Mouse (Mus musculus) CH12.LX (cell line): ENCODE measurements around the gene Fam184a. TPM values are rescaled to one million over a fixed set of nuclear protein-coding genes. Genes with fewer than 3 reads are reported as not detected.

Experiments used
- DNase-seq: peaks from one replicate; pipeline ENCODE4 v3.0.0-alpha.2; 2013; ENCODE audit errors: extremely low read depth
- H3K27ac ChIP-seq: 2 replicates; pipeline ENCODE4 v1.5.1; 2012; ENCODE audit warnings: low read depth, mild to moderate bottlenecking, control low read depth, moderate library complexity; ENCODE audit not compliant: insufficient read depth
- H3K27me3 ChIP-seq: replicated peaks from 2 replicates; pipeline ENCODE3; 2012; ENCODE audit warnings: inconsistent platforms
- H3K36me3 ChIP-seq, 2 experiments: replicated peaks in 1 of 2; 2 replicates each; pipeline versions ENCODE3 to v1.6.1; 2012; ENCODE audit warnings: inconsistent platforms in 1 of 2, low read length in 1 of 2, mild to moderate bottlenecking in 1 of 2, mixed read lengths in 1 of 2, moderate library complexity in 1 of 2; ENCODE audit not compliant: control insufficient read depth in 1 of 2, insufficient read depth in 1 of 2
- H3K4me1 ChIP-seq, 2 experiments: 2 replicates each; pipeline ENCODE4 v1.6.1; 2012; ENCODE audit warnings: inconsistent platforms in 1 of 2, moderate library complexity in 1 of 2; ENCODE audit not compliant: insufficient read depth in 2 of 2, control insufficient read depth in 1 of 2
- H3K4me2 ChIP-seq: 2 replicates; pipeline ENCODE4 v1.6.1; 2012; ENCODE audit warnings: low read depth, mild to moderate bottlenecking, control low read depth; ENCODE audit not compliant: poor library complexity, insufficient read depth, severe bottlenecking
- H3K4me3 ChIP-seq, 3 experiments: fragments of 150-350 bp in 1 of 3; sonication (generic) in 1 of 3; replicated peaks in 1 of 3; 2 replicates each; pipeline versions ENCODE3 to v1.5.1; 2011 to 2012; ENCODE audit warnings: low read depth in 2 of 3, low read length in 2 of 3, mild to moderate bottlenecking in 2 of 3, moderate library complexity in 2 of 3, control low read depth in 1 of 3, improper control_type of control experiment in 1 of 3, inconsistent platforms in 1 of 3, mixed read lengths in 1 of 3; ENCODE audit not compliant: poor library complexity in 1 of 3
- H3K79me2 ChIP-seq: replicated peaks from 2 replicates; pipeline ENCODE4 v1.6.1; 2012; ENCODE audit warnings: mild to moderate bottlenecking, moderate library complexity; ENCODE audit not compliant: control insufficient read depth, poor library complexity, insufficient read depth, severe bottlenecking; ENCODE audit errors: extremely low read depth
- H3K9ac ChIP-seq: 2 replicates; pipeline ENCODE4 v1.6.1; 2012; ENCODE audit warnings: low read depth, mild to moderate bottlenecking, control low read depth, moderate library complexity; ENCODE audit not compliant: insufficient read depth
- H3K9me3 ChIP-seq: replicated peaks from 2 replicates; pipeline ENCODE3; 2012; ENCODE audit warnings: low read length, inconsistent platforms, mixed read lengths
- BHLHE40 ChIP-seq: IDR thresholded peaks from 2 replicates; pipeline ENCODE4 v1.6.1; 2011; ENCODE audit warnings: mild to moderate bottlenecking, low read depth, low read length, improper control_type of control experiment
- ETS1 ChIP-seq: conservative IDR thresholded peaks from 2 replicates; pipeline ENCODE4 v1.6.1; 2012; ENCODE audit warnings: low read depth, mild to moderate bottlenecking, inconsistent platforms, low read length, improper control_type of control experiment, moderate library complexity
- GABPA ChIP-seq: IDR thresholded peaks from 2 replicates; pipeline ENCODE4 v1.6.1; 2012; ENCODE audit warnings: low read depth, low read length, improper control_type of control experiment, inconsistent platforms; ENCODE audit not compliant: insufficient replicate concordance
- HCFC1 ChIP-seq: IDR thresholded peaks from 2 replicates; pipeline ENCODE4 v1.6.1; 2012; ENCODE audit warnings: low read depth, mild to moderate bottlenecking, inconsistent platforms, low read length, improper control_type of control experiment
- JUN ChIP-seq: IDR thresholded peaks from 2 replicates; pipeline ENCODE4 v1.6.1; 2011; ENCODE audit warnings: low read depth, mild to moderate bottlenecking, low read length, improper control_type of control experiment, moderate library complexity; ENCODE audit not compliant: insufficient read depth
- MAFK ChIP-seq: IDR thresholded peaks from 2 replicates; pipeline ENCODE4 v1.6.1; 2011; ENCODE audit warnings: low read length, improper control_type of control experiment; ENCODE audit not compliant: insufficient replicate concordance
- MAX ChIP-seq: IDR thresholded peaks from 2 replicates; pipeline ENCODE4 v1.6.1; 2011; ENCODE audit warnings: low read length, improper control_type of control experiment
- MAZ ChIP-seq: IDR thresholded peaks from 2 replicates; pipeline ENCODE4 v1.6.1; 2012; ENCODE audit warnings: low read depth, mild to moderate bottlenecking, inconsistent platforms, low read length, improper control_type of control experiment, moderate library complexity
- MEF2A ChIP-seq: IDR thresholded peaks from 2 replicates; pipeline ENCODE4 v1.6.1; 2014; ENCODE audit warnings: low read depth, mild to moderate bottlenecking, inconsistent platforms, low read length, improper control_type of control experiment, borderline replicate concordance
- PAX5 ChIP-seq: IDR thresholded peaks from 2 replicates; pipeline ENCODE4 v1.6.1; 2012; ENCODE audit warnings: low read length, inconsistent platforms, mixed read lengths
- RCOR1 ChIP-seq: conservative IDR thresholded peaks from 2 replicates; pipeline ENCODE4 v1.6.1; 2012; ENCODE audit warnings: low read depth, mild to moderate bottlenecking, inconsistent platforms, low read length, improper control_type of control experiment
- SIN3A ChIP-seq: IDR thresholded peaks from 2 replicates; pipeline ENCODE4 v1.6.1; 2012; ENCODE audit warnings: low read length, improper control_type of control experiment, inconsistent platforms
- TBP ChIP-seq: conservative IDR thresholded peaks from 2 replicates; pipeline ENCODE4 v1.6.1; 2011; ENCODE audit warnings: low read depth, low read length, improper control_type of control experiment
- TCF12 ChIP-seq: IDR thresholded peaks from 2 replicates; pipeline ENCODE4 v1.6.1; 2014; ENCODE audit warnings: low read depth, mild to moderate bottlenecking, inconsistent platforms, low read length, improper control_type of control experiment
- USF2 ChIP-seq: conservative IDR thresholded peaks from 2 replicates; pipeline ENCODE4 v1.6.1; 2011; ENCODE audit warnings: low read depth, low read length, improper control_type of control experiment
- dilution Hi-C: fragments of 300-500 bp; cut with MboI; formaldehyde crosslinking; loops from 2 replicates; pipeline ENCODE4 v1.14.3; 2020; ENCODE audit warnings: low sequenced_read_pairs; ENCODE audit not compliant: extremely low pct_unique_long_range_greater_than_20kb, extremely low pct_ligation_motif_present
- in situ Hi-C: fragments of 300-500 bp; cut with MboI; formaldehyde crosslinking; loops from 3 replicates; pipeline ENCODE4 v1.14.3; 2019; ENCODE audit warnings: low sequenced_read_pairs, low pct_ligation_motif_present, low pct_unique_long_range_greater_than_20kb, mixed read lengths
- polyA plus RNA-seq: library from polyadenylated mRNA; unstranded; fragments of >175 nt; gene quantifications from 2 replicates; pipeline ENCODE4 v1.2.1, GENCODE M21; 2012; ENCODE audit warnings: low read depth; ENCODE audit not compliant: insufficient read length
- total RNA-seq, 2 experiments: library from RNA; depleted of rRNA; stranded (reverse); fragments of 300-350 nt in 1 of 2; fragments of >200 nt in 1 of 2; gene quantifications; 2 replicates each; pipeline ENCODE4 v1.2.3; 2012 to 2014

Fam184a gene
- total and polyA plus RNA-seq, 3 experiments: not detected

DNA sequence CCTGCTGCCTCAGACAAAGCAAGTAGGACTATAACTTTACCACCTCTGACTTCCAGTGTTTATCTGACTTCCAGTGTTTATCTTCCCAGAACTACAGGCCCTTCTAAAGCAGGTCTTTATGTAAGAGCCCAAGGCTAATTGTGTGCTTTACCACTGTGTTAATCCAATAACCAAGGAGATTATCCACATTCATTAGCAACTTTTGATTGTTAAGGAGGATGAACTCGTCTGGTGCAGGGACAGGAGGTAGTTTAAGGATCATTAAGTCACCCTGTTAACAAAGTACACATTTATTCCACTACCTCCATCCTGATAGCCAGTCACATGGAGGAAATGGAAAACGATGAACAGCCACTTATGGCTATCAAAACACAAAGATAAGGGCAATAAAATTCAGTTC lies 25.6 kb downstream of the Fam184a start:
- Histone ChIP-seq H3K4me2 (no peak overlapping the region), H3K9ac (no peak overlapping the region), H3K4me1 (no peaks in the 10 kb centered on the region), H3K36me3 (no peaks in the 10 kb centered on the region), H3K79me2 (no peaks in the 10 kb centered on the region), H3K27ac (no peak overlapping the region), H3K4me3 (no peak overlapping the region), H3K27me3 (no peaks in the 10 kb centered on the region), H3K9me3 (no peaks in the 10 kb centered on the region)
- dilution Hi-C loops (no loop called here), in situ Hi-C loops (no loop called here)
- TF ChIP-seq MAX (no peak), ETS1 (no peak), PAX5 (no peak), USF2 (no peak), RCOR1 (no peak), SIN3A (no peak), MAFK (no peak), HCFC1 (no peak), MEF2A (no peak), JUN (no peak), BHLHE40 (no peak)
- DNase-seq: no peak

DNA sequence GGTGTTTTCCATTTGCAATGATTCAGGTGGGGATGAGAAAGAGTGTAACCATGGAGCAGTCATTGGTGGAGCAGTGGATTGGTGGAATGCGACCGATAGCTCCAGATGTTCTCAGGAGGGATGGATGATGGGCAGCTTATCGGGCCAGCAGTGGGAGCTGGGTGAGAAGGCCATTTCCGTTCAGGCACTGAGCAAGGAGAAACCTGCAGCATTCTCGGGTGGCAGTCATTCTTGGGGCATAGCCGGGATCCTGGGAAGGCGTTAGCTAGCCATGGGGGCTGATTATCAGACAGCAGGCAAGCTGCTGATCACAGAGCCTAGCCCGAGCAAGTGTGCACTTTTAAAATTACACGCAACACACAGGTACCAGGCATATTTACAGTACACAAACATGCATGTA lies 46.4 kb downstream of the Fam184a start:
- Histone ChIP-seq H3K27ac (no peak overlapping the region), H3K4me3 (no peak overlapping the region), H3K79me2 (no peaks in the 10 kb centered on the region), H3K36me3 (no peaks in the 10 kb centered on the region), H3K9ac (no peak overlapping the region), H3K4me2 (no peak overlapping the region), H3K27me3 (no peaks in the 10 kb centered on the region), H3K4me1 (no peaks in the 10 kb centered on the region), H3K9me3 (no peaks in the 10 kb centered on the region)
- no peak for DNase-seq
- dilution Hi-C loops (no loop called here), in situ Hi-C loops (no loop called here)
- TF ChIP-seq TCF12 (no peak), GABPA (no peak), MAZ (no peak)
- TF ChIP-seq, all 38 proteins: peak for 0

DNA sequence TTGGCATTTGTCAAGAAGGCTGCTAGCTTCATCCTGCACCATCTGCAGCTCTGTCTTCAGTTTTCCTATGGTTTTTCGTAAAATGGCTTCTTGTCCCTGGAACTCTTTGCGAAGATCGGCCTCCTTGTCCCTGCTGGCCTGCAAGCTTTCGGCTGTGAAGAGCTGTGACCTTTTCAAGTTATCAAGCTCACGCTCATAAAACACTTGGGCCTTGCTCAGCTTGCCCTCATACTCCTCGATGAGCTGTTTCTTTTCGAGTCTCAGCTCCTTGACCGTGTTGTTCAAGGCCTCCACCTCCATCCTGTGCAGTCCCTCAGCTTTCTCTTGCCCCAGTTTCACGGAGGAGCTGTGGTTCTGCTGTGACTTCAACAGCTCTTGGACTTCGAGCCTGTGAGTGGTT lies 52.4 kb downstream of the Fam184a start:
- dilution Hi-C loops (no loop called here), in situ Hi-C loops (no loop called here)
- no peak overlapping the region for H3K4me2 ChIP-seq
- no peak overlapping the region for H3K9ac ChIP-seq
- no peak overlapping the region for H3K27ac ChIP-seq
- H3K79me2 ChIP-seq: no peaks in the 10 kb centered on the region
- TF ChIP-seq GABPA: no peak
- no peak for TF ChIP-seq TBP
- no peaks in the 10 kb centered on the region for H3K36me3 ChIP-seq
- H3K4me1 ChIP-seq: peaks cover 4% of the 10 kb centered on the region in 2 experiments; a peak in 1 of 4 replicates
- no peaks in the 10 kb centered on the region for H3K27me3 ChIP-seq
- no peaks in the 10 kb centered on the region for H3K9me3 ChIP-seq
- DNase-seq: no peak
- H3K4me3 ChIP-seq: no peak overlapping the region
